Mouse (Mus musculus): ENCODE measurements at regions not wholly inside any gene's neighbourhood (a gene's known extent, or its start where the extent isn't known, plus 50 kb on each side); places are given as distances from the start of the nearest gene placed in this dataset.

DNA sequence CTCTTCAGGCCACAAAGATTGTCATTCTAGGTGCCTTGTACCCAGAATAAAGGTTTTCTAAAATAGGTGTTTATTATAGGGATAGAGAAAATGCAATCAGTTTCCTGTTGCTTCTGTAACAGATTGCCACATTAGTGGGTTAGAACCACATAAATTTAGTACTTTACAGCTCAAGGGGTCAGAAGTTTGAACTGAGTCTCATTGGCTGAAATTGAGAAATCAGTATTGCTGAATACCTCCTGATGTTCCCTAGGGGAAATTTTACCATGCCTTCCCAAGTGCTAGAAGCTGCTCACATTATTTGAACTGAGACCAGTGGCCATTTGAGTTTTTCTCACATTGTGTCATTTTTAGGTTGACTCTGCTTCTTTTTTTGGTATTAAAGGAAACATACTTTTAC lies 160.2 kb downstream of the Calcrl start:
- no peak for DNase-seq (ENCODE audit: low spot score)

DNA sequence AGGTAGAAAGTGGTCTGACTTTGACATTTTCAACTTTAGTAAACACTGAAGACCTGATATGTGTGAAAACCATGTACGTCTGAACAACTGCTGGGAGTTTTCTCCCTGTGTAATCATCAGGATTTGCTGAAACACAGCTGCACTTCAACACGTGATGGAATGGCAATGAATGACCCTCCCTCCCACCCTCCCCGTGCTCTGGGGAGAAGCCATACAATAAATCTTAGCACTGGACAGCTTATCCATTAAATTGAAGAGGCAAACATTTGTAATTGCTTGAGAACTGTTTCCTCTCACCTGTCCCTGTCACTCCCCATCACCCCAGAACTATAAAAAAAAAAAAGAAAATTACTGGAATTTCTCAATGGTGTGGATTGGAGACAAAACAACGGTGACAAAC lies 159.1 kb downstream of the Calcrl start:
- no peak for DNase-seq (ENCODE audit: low spot score)

DNA sequence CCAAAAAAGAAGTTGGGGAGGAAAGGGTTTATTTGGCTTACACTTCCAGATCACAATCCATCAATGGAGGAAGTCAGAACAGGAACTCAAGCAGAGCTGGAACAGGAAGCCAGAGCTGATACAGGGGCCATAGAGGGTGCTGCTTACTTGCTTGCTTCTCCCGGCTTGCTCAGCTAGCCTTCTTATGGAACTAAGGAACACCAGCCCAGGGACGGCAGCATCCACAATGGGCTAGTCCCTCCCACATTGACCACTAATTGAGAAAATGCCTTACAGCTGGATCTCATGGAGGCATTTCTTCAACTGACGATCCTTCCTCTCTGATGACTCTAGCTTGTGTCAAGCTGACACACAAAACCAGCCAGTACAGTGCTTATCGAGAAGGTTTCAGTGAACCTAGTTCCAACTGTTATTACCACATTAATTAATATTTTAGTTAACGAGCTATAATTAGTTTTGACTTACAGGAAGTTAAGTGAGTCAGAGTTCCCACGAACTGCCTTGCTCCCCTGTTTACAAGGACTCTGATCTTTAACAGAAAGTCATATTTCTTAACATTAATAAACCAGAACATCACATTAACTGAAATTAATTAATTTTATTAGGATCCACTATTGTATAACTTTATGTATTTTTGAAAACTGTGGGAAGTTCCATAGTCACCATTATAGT lies 158.2 kb downstream of the Calcrl start:
- DNase-seq (ENCODE audit: low spot score): no peak

DNA sequence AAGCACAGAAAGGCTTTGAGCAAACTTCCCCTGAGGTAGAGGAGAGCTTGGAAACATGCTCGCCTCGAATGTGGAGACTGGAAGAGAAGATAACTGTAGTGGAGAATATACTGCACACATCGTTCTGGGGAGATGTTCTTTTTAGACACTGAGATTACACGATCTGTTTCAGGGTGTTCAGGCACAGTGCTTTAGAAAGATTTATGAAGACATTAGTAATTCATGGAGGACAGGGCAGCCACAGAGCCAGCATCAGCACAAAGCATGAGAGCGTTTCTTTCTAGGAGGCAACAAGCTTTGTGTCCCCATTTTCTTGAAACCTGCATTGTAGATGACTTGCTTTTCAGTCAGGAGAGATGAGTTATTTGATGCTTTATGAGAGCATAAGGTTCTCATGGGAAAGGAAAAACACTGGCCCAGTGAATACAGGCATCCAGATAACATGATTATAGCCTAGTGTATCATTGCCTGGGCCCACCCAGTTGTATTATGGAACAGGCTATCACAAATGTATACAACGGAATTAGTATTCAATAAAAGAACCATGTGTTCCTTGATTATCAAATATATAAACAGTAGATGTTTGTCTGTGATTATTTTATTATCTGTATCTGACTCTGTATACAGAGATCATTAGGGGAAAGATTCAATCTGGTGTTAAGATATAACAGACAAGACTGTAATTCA lies 151.0 kb downstream of the Calcrl start:
- DNase-seq (ENCODE audit: low spot score): no peak

DNA sequence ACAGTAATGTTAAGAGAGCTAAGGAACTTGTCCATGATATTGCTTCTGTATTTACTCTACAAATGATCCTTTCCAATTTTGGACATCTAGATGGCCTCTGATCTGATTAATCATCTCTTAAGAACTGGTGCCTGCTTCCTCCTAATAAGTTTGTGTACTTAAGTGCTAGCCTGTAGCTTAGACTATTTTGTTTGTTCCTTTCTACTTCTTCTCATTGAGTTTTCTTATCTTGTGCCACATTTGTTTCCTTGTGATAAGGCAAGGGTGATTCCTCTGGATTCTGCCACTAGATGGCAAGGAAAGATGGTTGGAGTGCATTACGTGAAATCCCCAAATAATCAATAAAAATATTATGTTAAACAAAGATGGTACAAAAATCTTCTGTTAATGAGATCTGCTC lies 148.0 kb downstream of the Calcrl start:
- DNase-seq (ENCODE audit: low spot score): no peak

Measured in testis, postnatal 14 days (tissue).